Mouse (Mus musculus): ENCODE measurements at regions not wholly inside any gene's neighbourhood (a gene's known extent, or its start where the extent isn't known, plus 50 kb on each side); places are given as distances from the start of the nearest gene placed in this dataset.

- TF ChIP-seq CTCF (IDR thresholded peaks at IDR 0.05; ENCODE audit: low read depth) (no peak), EP300 (IDR thresholded peaks at IDR 0.05; ENCODE audit: low read depth) (no peak)
These were observed 2864.7 kb upstream of the Lrrc6 start for GRCm38 (mm10) chr15:69365440-69365839.
